Mouse (Mus musculus) heart, adult 2 months (tissue): ENCODE results near the gene Mfsd10. TPM values are rescaled to one million over a fixed set of nuclear protein-coding genes. Genes with fewer than 3 reads are reported as not detected.

Experiments
- DNase-seq, 2 experiments: peaks; one replicate each; pipeline ENCODE4 v3.0.0; 2021
- H3K27ac ChIP-seq: fragments of 200-600 bp; 2 replicates; pipeline ENCODE4 v1.8.1; 2022
- H3K27me3 ChIP-seq: fragments of 200-500 bp; 2 replicates; pipeline ENCODE4 v1.6.1; 2012; ENCODE audit warnings: mild to moderate bottlenecking, low read length, inconsistent platforms, mixed read lengths; ENCODE audit not compliant: control insufficient read depth, insufficient read depth
- H3K36me3 ChIP-seq: fragments of 200-500 bp; 2 replicates; pipeline ENCODE4 v1.6.1; 2012; ENCODE audit warnings: low read length, inconsistent platforms; ENCODE audit not compliant: control insufficient read depth, insufficient read depth
- H3K4me1 ChIP-seq: fragments of 200-500 bp; 2 replicates; pipeline ENCODE4 v1.6.1; 2011; ENCODE audit warnings: low read length; ENCODE audit not compliant: control insufficient read depth, insufficient read depth
- H3K4me3 ChIP-seq: fragments of 200-600 bp; 2 replicates; pipeline ENCODE4 v1.8.1; 2022
- H3K79me2 ChIP-seq: fragments of 200-500 bp; replicated peaks from 2 replicates; pipeline ENCODE4 v1.6.1; 2012; ENCODE audit warnings: mild to moderate bottlenecking, inconsistent platforms, low read length, moderate library complexity, mixed read lengths; ENCODE audit not compliant: control insufficient read depth, insufficient read depth
- H3K9ac ChIP-seq: fragments of 200-500 bp; 2 replicates; pipeline ENCODE4 v1.6.1; 2012; ENCODE audit warnings: low read depth, mild to moderate bottlenecking, control low read depth, inconsistent platforms, low read length, mixed read lengths
- CTCF ChIP-seq: fragments of 200-600 bp; IDR thresholded peaks from 2 replicates; pipeline ENCODE4 v1.8.1; 2022; ENCODE audit warnings: antibody characterized with exemption, mild to moderate bottlenecking, moderate library complexity
- EP300 ChIP-seq: fragments of 200-500 bp; IDR thresholded peaks from 2 replicates; pipeline ENCODE4 v1.6.1; 2011; ENCODE audit warnings: low read depth, low read length, control low read depth; ENCODE audit not compliant: insufficient read depth
- POLR2A ChIP-seq: fragments of 200-500 bp; IDR thresholded peaks from 2 replicates; pipeline ENCODE4 v1.6.1; 2011; ENCODE audit warnings: mild to moderate bottlenecking, low read depth, low read length, control low read depth; ENCODE audit not compliant: insufficient read depth
- WGBS: fragments of 180-500 bp; shearing (Covaris S2); methylation state at CpG from one replicate; pipeline ENCODE4 v1.1.7; 2018; 5-methylcytosine and 5-hydroxymethylcytosine counted together
- intact Hi-C: fragments of 180-260 bp; cut with DNase I; formaldehyde crosslinking; loops from one replicate; pipeline ENCODE4 v1.15.1; 2025
- polyA plus RNA-seq: library from polyadenylated mRNA; depleted of rRNA; stranded (reverse); fragments of >200 nt; gene quantifications from 2 replicates; pipeline ENCODE4 v1.2.3, GENCODE M21; 2012; rRNA removed
- total RNA-seq, 2 experiments: library from RNA; stranded (reverse); gene quantifications; 2 replicates each; pipeline ENCODE4 v1.2.3; 2021

Mfsd10 gene
- total and polyA plus RNA-seq, 3 experiments: 9.8 to 43.3 (median 9.9) TPM

GRCm38 (mm10) chr5:34587881-34588280 lies 49.1 kb downstream of the Mfsd10 start:
- DNase-seq: no peak
- no peak overlapping the region for H3K4me3 ChIP-seq
- H3K27me3 ChIP-seq: no peaks in the 10 kb centered on the region
- H3K36me3 ChIP-seq: peaks cover 13% of the 10 kb centered on the region
- no peak for TF ChIP-seq POLR2A
- TF ChIP-seq EP300: no peak
- TF ChIP-seq CTCF: no peak
- intact Hi-C loops: no loop called here
- H3K79me2 ChIP-seq: peaks cover 17% of the 10 kb centered on the region
- no peak overlapping the region for H3K9ac ChIP-seq
- peaks cover 13% of the 10 kb centered on the region for H3K4me1 ChIP-seq
- WGBS: 93% methylated on average over 5 of the region's 5 CpGs
- no peak overlapping the region for H3K27ac ChIP-seq

DNA sequence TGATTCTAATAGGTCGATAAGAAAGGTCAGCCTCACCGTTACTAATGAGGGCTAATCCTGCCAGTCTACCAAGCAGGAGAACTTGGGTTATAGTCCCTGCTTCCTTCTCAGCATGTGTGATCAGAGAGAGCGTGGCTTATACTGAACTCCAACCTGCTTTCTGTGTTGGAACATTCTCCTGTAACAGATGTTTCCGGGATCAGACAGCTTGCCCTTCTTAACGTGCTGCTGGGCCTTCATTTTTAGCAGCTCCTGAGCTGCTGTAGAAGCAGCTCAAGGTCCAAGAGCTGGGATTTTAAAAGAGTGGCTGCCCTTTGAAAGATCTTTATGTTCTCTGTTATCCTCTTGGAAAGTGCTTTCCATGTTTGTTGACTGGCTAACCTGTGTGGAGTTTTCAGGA lies 51.8 kb downstream of the Mfsd10 start:
- intact Hi-C loops: no loop called here
- DNase-seq: no peak
- Histone ChIP-seq H3K79me2 (peaks cover 19% of the 10 kb centered on the region), H3K9ac (no peak overlapping the region), H3K4me3 (no peak overlapping the region), H3K27ac (no peak overlapping the region), H3K27me3 (no peaks in the 10 kb centered on the region), H3K36me3 (peaks cover 17% of the 10 kb centered on the region), H3K4me1 (peaks cover 20% of the 10 kb centered on the region)
- TF ChIP-seq CTCF (no peak), POLR2A (no peak), EP300 (no peak)
- WGBS: 64% methylated on average over 5 of the region's 5 CpGs

Other genes starting within 250 kb of the Mfsd10 start
- gene Tnip2, start 123.2 kb downstream of the Mfsd10 start, total RNA-seq: 1 to 10 TPM; 5.9 to 6.7 TPM
- 12.5 and 14.5 TPM in 2 replicates for gene Tnip2, start 123.2 kb downstream of the Mfsd10 start, polyA plus RNA-seq
- gene Sh3bp2, start 111.4 kb downstream of the Mfsd10 start, total RNA-seq: 1 to 10 TPM; 2.7 to 3.1 TPM
- gene Sh3bp2, start 111.4 kb downstream of the Mfsd10 start, polyA plus RNA-seq: 3.7 and 4.4 TPM in 2 replicates
- gene Add1, start 63.5 kb downstream of the Mfsd10 start, total RNA-seq: 100 to 1,000 TPM; 129 TPM
- gene Add1, start 63.5 kb downstream of the Mfsd10 start, polyA plus RNA-seq: 116 and 147 TPM in 2 replicates
- 10 to 100 TPM; 11.4 to 11.8 TPM for gene Nop14, start 22.9 kb upstream of the Mfsd10 start, total RNA-seq
- gene Nop14, start 22.9 kb upstream of the Mfsd10 start, polyA plus RNA-seq: 8.5 and 15.8 TPM in 2 replicates
- under 1 TPM; 0.84 TPM for gene Grk4, start 23.2 kb upstream of the Mfsd10 start, total RNA-seq
- 0.74 and 1.3 TPM in 2 replicates for gene Grk4, start 23.2 kb upstream of the Mfsd10 start, polyA plus RNA-seq
- gene Htt, start 124.5 kb upstream of the Mfsd10 start, total RNA-seq: 10 to 100 TPM; 11.5 to 12.0 TPM
- gene Htt, start 124.5 kb upstream of the Mfsd10 start, polyA plus RNA-seq: 6.5 and 11.0 TPM in 2 replicates